In genomic region chr13:115150602-115151001, GRCm38 (mm10) we compare ENCODE assay signal across 24 mouse cellular contexts. TPM values are rescaled to one million over a fixed set of nuclear protein-coding genes. Genes with fewer than 3 reads are reported as not detected.
A peak's percentile ranks its signal among the peaks of the same experiment; 100 is the strongest.
DNase-seq lines count a peak whose midpoint lies in the region; ATAC-seq and TF ChIP-seq lines count a peak whose summit lies in the region.
"Had no signal": no experiment of that assay in that cellular context is flagged by ENCODE, and none has a peak within 500 bp of the region (broad histone marks: within the 10 kb centered on the region; RNA-seq: fewer than 3 reads in every experiment).

No protein-coding gene starts in this region.

- no peak for TF ChIP-seq CTCF in gastrocnemius, adult 2 months (IDR thresholded peaks at IDR 0.05)
- no peak for TF ChIP-seq CTCF in kidney, adult 2 months (conservative IDR thresholded peaks at IDR 0.05; ENCODE audit: insufficient read depth, insufficient read length, low read depth, low read length)
- no peak for TF ChIP-seq CTCF in lung, postnatal 0 days (IDR thresholded peaks at IDR 0.05)

- H3K36me3 ChIP-seq in kidney, adult 2 months (ENCODE audit: control insufficient read depth, insufficient read depth, low read length), result no peaks in the 10 kb centered on the region
- H3K36me3 ChIP-seq in lung, postnatal 0 days (ENCODE audit: insufficient read depth, low read length), result no peaks in the 10 kb centered on the region
- H3K36me3 ChIP-seq: forebrain, embryonic 10.5 days; limb, embryonic 12.5 days; midbrain, embryonic 12.5 days; neural tube, embryonic 13.5 days had no signal

- H3K27ac ChIP-seq in gastrocnemius, adult 2 months, result peak overlapping the region; percentile 12; the same call in 1 of the 2 replicates
- H3K27ac ChIP-seq in kidney, adult 2 months (ENCODE audit: insufficient read depth, low read depth, low read length), result no peak overlapping the region
- no peak overlapping the region for H3K27ac ChIP-seq in lung, postnatal 0 days (ENCODE audit: low read length)
- H3K27ac ChIP-seq: forebrain, embryonic 10.5 days; limb, embryonic 12.5 days; liver, embryonic 14.5 days; midbrain, embryonic 12.5 days; neural tube, embryonic 13.5 days had no signal

- TF ChIP-seq EP300 in lung, postnatal 0 days (IDR thresholded peaks at IDR 0.05), result peak; percentile 67

- no peak for ATAC-seq in lung, postnatal 0 days
- ATAC-seq: forebrain, postnatal 0 days had no signal

- no peaks in the 10 kb centered on the region for H3K27me3 ChIP-seq in kidney, adult 2 months (replicated peaks; ENCODE audit: control insufficient read depth, insufficient read depth, low read length)
- H3K27me3 ChIP-seq in lung, postnatal 0 days (replicated peaks; ENCODE audit: insufficient read depth, low read length), result no peaks in the 10 kb centered on the region
- H3K27me3 ChIP-seq: CH12.LX; limb, embryonic 12.5 days; midbrain, embryonic 12.5 days; neural tube, embryonic 13.5 days had no signal

- no peak overlapping the region for H3K4me3 ChIP-seq in gastrocnemius, adult 2 months
- H3K4me3 ChIP-seq in kidney, adult 2 months (ENCODE audit: insufficient read depth, low read depth, low read length), result no peak overlapping the region
- no peak overlapping the region for H3K4me3 ChIP-seq in lung, postnatal 0 days (ENCODE audit: low read depth, low read length)
- H3K4me3 ChIP-seq: forebrain, embryonic 10.5 days; limb, embryonic 12.5 days; midbrain, embryonic 12.5 days; neural tube, embryonic 13.5 days had no signal

- DNase-seq in gastrocnemius, adult 2 months, result no peak
- DNase-seq in gastrocnemius, postnatal 25 days, result no peak
- peak; percentile 86 for DNase-seq in kidney, adult 2 months
- no peak for DNase-seq in kidney, postnatal 10 days
- DNase-seq in lung, postnatal 0 days (ENCODE audit: low spot score), result peak; percentile 67
- no peak for DNase-seq in lung, postnatal 4 days
- DNase-seq in yolk sac, embryonic 10.5 days (ENCODE audit: low spot score), result no peak
- DNase-seq in thymus, postnatal 25 days, result no peak
- DNase-seq: adrenal gland, postnatal 36 days; cerebellum, adult 18-20 months; cerebellum, postnatal 25 days; embryo, embryonic 11 days; forebrain, postnatal 0 days; heart, adult 11 months; kidney, adult 11 months; right cerebral cortex, adult 18-20 months; thymus, postnatal 36 days had no signal

- H3K9me3 ChIP-seq in lung, postnatal 0 days (ENCODE audit: low read length), result no peaks in the 10 kb centered on the region
- H3K9me3 ChIP-seq: forebrain, embryonic 10.5 days; limb, embryonic 12.5 days; midbrain, embryonic 12.5 days; neural tube, embryonic 13.5 days had no signal

- WGBS in kidney, adult 2 months, result 32% methylated on average over 1 of the region's 1 CpGs
- WGBS in lung, postnatal 0 days, result 49% methylated on average over 1 of the region's 1 CpGs

- intact Hi-C loops in gastrocnemius, adult 2 months (cut with DNase I), result no loop called here

- H3K4me2 ChIP-seq in lung, postnatal 0 days (replicated peaks; ENCODE audit: low read depth, low read length), result no peak overlapping the region
- H3K4me2 ChIP-seq: limb, embryonic 12.5 days; midbrain, embryonic 12.5 days; neural tube, embryonic 13.5 days had no signal

- no peak for TF ChIP-seq POLR2A in kidney, adult 2 months (IDR thresholded peaks at IDR 0.05; ENCODE audit: low read depth, low read length)

- H3K4me1 ChIP-seq in kidney, adult 2 months (ENCODE audit: control insufficient read depth, insufficient read depth, low read length), result peaks cover 8% of the 10 kb centered on the region; the same call in 1 of the 2 replicates
- H3K4me1 ChIP-seq in lung, postnatal 0 days (ENCODE audit: insufficient read depth, low read depth, low read length), result no peaks in the 10 kb centered on the region
- H3K4me1 ChIP-seq: forebrain, embryonic 10.5 days; limb, embryonic 12.5 days; midbrain, embryonic 12.5 days; neural tube, embryonic 13.5 days had no signal

- no peak overlapping the region for H3K9ac ChIP-seq in lung, postnatal 0 days (replicated peaks; ENCODE audit: low read depth)
- H3K9ac ChIP-seq: forebrain, postnatal 0 days; limb, embryonic 12.5 days; liver, embryonic 14.5 days; midbrain, embryonic 12.5 days; neural tube, embryonic 13.5 days had no signal

RNA-seq across cellular contexts. Expression of gene Itga1, which starts 48.8 kb away (rescaled TPM):
- total RNA-seq in gastrocnemius, adult 2 months (2021), result 10 to 100 TPM in 1 of 2 experiments, 1 to 10 TPM in 1; 7.8 to 12.9 TPM
- 10 to 100 TPM in 1 of 2 experiments, 1 to 10 TPM in 1; 9.8 to 12.3 TPM for total RNA-seq in gastrocnemius, postnatal 25 days (2021)
- 16.5 and 17.9 TPM in 2 replicates for polyA plus RNA-seq in kidney, adult 2 months (2012; rRNA removed)
- polyA plus RNA-seq in lung, postnatal 0 days (2015; fragmentation: Nextera tagmentation; extraction: Ambion mirVana), result 22.0 and 30.1 TPM in 2 replicates
- total RNA-seq: MEL had no signal

RNA-seq across cellular contexts. Expression of gene Gm49395, which starts 48.9 kb away (rescaled TPM):
- 1 to 10 TPM; 2.6 to 3.3 TPM for total RNA-seq in gastrocnemius, adult 2 months (2021)
- 1 to 10 TPM in 1 of 2 experiments, not detected in 1; 2.8 TPM for total RNA-seq in gastrocnemius, postnatal 25 days (2021)
- polyA plus RNA-seq in kidney, adult 2 months (2012; rRNA removed), result 3.8 and 7.4 TPM in 2 replicates
- 8.7 and 8.9 TPM in 2 replicates for polyA plus RNA-seq in lung, postnatal 0 days (2015; fragmentation: Nextera tagmentation; extraction: Ambion mirVana)

Comparison
In these comparisons a context has a peak if more than half of its experiments do, and no peak if none do; other contexts are left out.
1. DNase-seq: peak in kidney, adult 2 months (single experiment) and lung, postnatal 0 days (single experiment); none in gastrocnemius, adult 2 months (single experiment), gastrocnemius, postnatal 25 days (single experiment), kidney, postnatal 10 days (single experiment), lung, postnatal 4 days (0 of 2), yolk sac, embryonic 10.5 days (single experiment) and thymus, postnatal 25 days (single experiment).